Mouse (Mus musculus) neural tube, embryonic 14.5 days (tissue): Measurements from ENCODE around the gene Col25a1. TPM values are rescaled to one million over a fixed set of nuclear protein-coding genes. Genes with fewer than 3 reads are reported as not detected.

ENCODE experiments used
- ATAC-seq: fragments of 200-750 bp; cut with Nextera tagmentation; 2 replicates; pipeline ENCODE4 v1.8.0; 2017; ENCODE audit warnings: low read depth, mild to moderate bottlenecking, moderate TSS enrichment, moderate library complexity
- H3K27ac ChIP-seq: fragments of 300-500 bp; sonication (generic); 2 replicates; pipeline ENCODE4 v1.5.1; 2014; ENCODE audit warnings: low read depth, mild to moderate bottlenecking, control low read depth, low read length, moderate library complexity, mixed read lengths
- H3K27me3 ChIP-seq: fragments of 300-500 bp; sonication (generic); 2 replicates; pipeline ENCODE4 v1.6.1; 2014; ENCODE audit warnings: low read length; ENCODE audit not compliant: control insufficient read depth, insufficient read depth
- H3K36me3 ChIP-seq: fragments of 300-500 bp; sonication (generic); 2 replicates; pipeline ENCODE4 v1.6.1; 2014; ENCODE audit warnings: low read length, mixed read lengths; ENCODE audit not compliant: control insufficient read depth, insufficient read depth
- H3K4me1 ChIP-seq: fragments of 300-500 bp; sonication (generic); 2 replicates; pipeline ENCODE4 v1.6.1; 2014; ENCODE audit warnings: low read length; ENCODE audit not compliant: control insufficient read depth, insufficient read depth
- H3K4me2 ChIP-seq: fragments of 300-500 bp; sonication (generic); 2 replicates; pipeline ENCODE4 v1.6.1; 2014; ENCODE audit warnings: mild to moderate bottlenecking, low read depth, low read length, control low read depth
- H3K4me3 ChIP-seq: fragments of 300-500 bp; sonication (generic); 2 replicates; pipeline ENCODE4 v1.5.1; 2014; ENCODE audit warnings: low read depth, low read length, control low read depth, mixed read lengths
- H3K9ac ChIP-seq: fragments of 300-500 bp; sonication (generic); replicated peaks from 2 replicates; pipeline ENCODE4 v1.6.1; 2014; ENCODE audit warnings: low read depth, mild to moderate bottlenecking, control low read depth, low read length, mixed read lengths
- H3K9me3 ChIP-seq: fragments of 300-500 bp; sonication (generic); 2 replicates; pipeline ENCODE4 v1.6.1; 2016; ENCODE audit warnings: low read length; ENCODE audit not compliant: control insufficient read depth
- WGBS: fragments of 180-500 bp; shearing (Covaris S2); extraction: QIAGEN DNeasy Blood & Tissue Kit; methylation state at CpG from one replicate; pipeline ENCODE4 v1.1.7; 2014; 5-methylcytosine and 5-hydroxymethylcytosine counted together
- polyA plus RNA-seq: library from polyadenylated mRNA; unstranded; fragments of >200 nt; fragmentation: Nextera tagmentation; extraction: Ambion mirVana; gene quantifications from 2 replicates; pipeline ENCODE4 v1.2.1, GENCODE M21; 2014

The Col25a1 gene
- polyA plus RNA-seq, 1 experiment from 2014 or later: 10.5 TPM

- no peak for ATAC-seq
- H3K27me3 ChIP-seq: no peaks in the 10 kb centered on the region
- H3K9ac ChIP-seq: no peak overlapping the region
- no peaks in the 10 kb centered on the region for H3K36me3 ChIP-seq
- no peaks in the 10 kb centered on the region for H3K9me3 ChIP-seq
- 84% methylated on average over 12 of the region's 12 CpGs for WGBS
- no peak overlapping the region for H3K27ac ChIP-seq
- H3K4me2 ChIP-seq: no peak overlapping the region
- H3K4me1 ChIP-seq: no peaks in the 10 kb centered on the region
- H3K4me3 ChIP-seq: no peak overlapping the region
These were observed 309.4 kb downstream of the Col25a1 start for GRCm38 (mm10) chr3:130440689-130441088.

- no peak overlapping the region for H3K9ac ChIP-seq
- no peaks in the 10 kb centered on the region for H3K9me3 ChIP-seq
- WGBS: 61% methylated on average over 13 of the region's 13 CpGs
- no peak overlapping the region for H3K4me2 ChIP-seq
- no peak overlapping the region for H3K4me3 ChIP-seq
- H3K27ac ChIP-seq: no peak overlapping the region
- H3K4me1 ChIP-seq: no peaks in the 10 kb centered on the region
- no peaks in the 10 kb centered on the region for H3K36me3 ChIP-seq
- no peak for ATAC-seq
- H3K27me3 ChIP-seq: no peaks in the 10 kb centered on the region
These were observed 312.7 kb downstream of the Col25a1 start for GRCm38 (mm10) chr3:130443842-130444627.

DNA sequence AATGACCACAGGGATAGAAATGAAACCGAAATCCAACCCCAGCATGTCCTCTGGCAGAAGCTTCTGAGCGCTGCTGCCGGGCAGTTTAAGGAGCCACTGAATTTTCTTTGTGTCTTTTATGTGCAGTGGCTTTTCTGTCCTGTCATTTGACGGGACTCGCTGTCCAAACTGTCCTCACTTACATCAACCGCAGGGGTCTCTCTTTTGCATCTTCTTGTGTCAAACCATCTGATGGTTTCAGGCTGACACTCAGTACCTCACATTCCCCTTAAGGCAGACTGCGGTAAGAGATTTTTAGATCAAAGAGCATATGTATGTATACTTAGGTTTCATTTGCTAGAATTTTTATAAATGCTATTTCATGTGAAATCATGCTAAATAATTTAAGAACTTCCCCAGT lies 318.6 kb downstream of the Col25a1 start:
- H3K9ac ChIP-seq: no peak overlapping the region
- ATAC-seq: no peak
- 49% methylated on average over 7 of the region's 7 CpGs for WGBS
- no peak overlapping the region for H3K4me3 ChIP-seq
- no peaks in the 10 kb centered on the region for H3K4me1 ChIP-seq
- H3K27ac ChIP-seq: no peak overlapping the region
- H3K27me3 ChIP-seq: no peaks in the 10 kb centered on the region
- H3K36me3 ChIP-seq: no peaks in the 10 kb centered on the region
- H3K4me2 ChIP-seq: no peak overlapping the region
- H3K9me3 ChIP-seq: no peaks in the 10 kb centered on the region

- no peaks in the 10 kb centered on the region for H3K9me3 ChIP-seq
- no peak for ATAC-seq
- no peaks in the 10 kb centered on the region for H3K27me3 ChIP-seq
- no peaks in the 10 kb centered on the region for H3K36me3 ChIP-seq
- H3K4me2 ChIP-seq: no peak overlapping the region
- no peaks in the 10 kb centered on the region for H3K4me1 ChIP-seq
- no peak overlapping the region for H3K9ac ChIP-seq
- H3K4me3 ChIP-seq: no peak overlapping the region
- H3K27ac ChIP-seq: no peak overlapping the region
- WGBS: 83% methylated on average over 5 of the region's 5 CpGs
These were observed 334.1 kb downstream of the Col25a1 start for GRCm38 (mm10) chr3:130465371-130465770.

GRCm38 (mm10) chr3:130473211-130473768 lies 342.0 kb downstream of the Col25a1 start:
- Histone ChIP-seq H3K9me3 (no peaks in the 10 kb centered on the region), H3K36me3 (no peaks in the 10 kb centered on the region), H3K4me3 (no peak overlapping the region), H3K4me2 (no peak overlapping the region), H3K27ac (no peak overlapping the region), H3K27me3 (no peaks in the 10 kb centered on the region), H3K9ac (no peak overlapping the region), H3K4me1 (no peaks in the 10 kb centered on the region)
- WGBS: 79% methylated on average over 4 of the region's 4 CpGs
- no peak for ATAC-seq

DNA sequence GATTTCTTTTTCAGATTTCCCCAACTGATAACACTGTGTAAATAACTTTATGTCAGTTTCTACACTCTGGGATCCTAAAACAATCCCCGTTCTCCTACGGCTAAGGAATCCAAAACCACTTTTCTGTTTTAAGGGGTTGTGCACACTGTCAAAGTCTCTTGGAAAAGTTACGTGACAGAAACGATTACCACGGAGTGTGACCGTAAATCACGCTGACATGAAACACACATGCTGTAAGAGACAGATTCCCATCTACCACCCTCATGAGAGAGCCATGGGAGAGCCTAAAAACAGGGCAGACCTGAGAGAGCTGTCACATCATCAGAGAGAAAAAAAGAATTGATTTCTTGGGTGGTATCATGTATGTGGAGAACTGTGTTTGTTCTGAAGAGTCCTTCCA lies 342.7 kb downstream of the Col25a1 start:
- no peaks in the 10 kb centered on the region for H3K4me1 ChIP-seq
- H3K36me3 ChIP-seq: no peaks in the 10 kb centered on the region
- no peak overlapping the region for H3K9ac ChIP-seq
- no peaks in the 10 kb centered on the region for H3K27me3 ChIP-seq
- H3K27ac ChIP-seq: no peak overlapping the region
- no peak overlapping the region for H3K4me3 ChIP-seq
- H3K4me2 ChIP-seq: no peak overlapping the region
- 61% methylated on average over 7 of the region's 7 CpGs for WGBS
- ATAC-seq: no peak
- no peaks in the 10 kb centered on the region for H3K9me3 ChIP-seq

DNA sequence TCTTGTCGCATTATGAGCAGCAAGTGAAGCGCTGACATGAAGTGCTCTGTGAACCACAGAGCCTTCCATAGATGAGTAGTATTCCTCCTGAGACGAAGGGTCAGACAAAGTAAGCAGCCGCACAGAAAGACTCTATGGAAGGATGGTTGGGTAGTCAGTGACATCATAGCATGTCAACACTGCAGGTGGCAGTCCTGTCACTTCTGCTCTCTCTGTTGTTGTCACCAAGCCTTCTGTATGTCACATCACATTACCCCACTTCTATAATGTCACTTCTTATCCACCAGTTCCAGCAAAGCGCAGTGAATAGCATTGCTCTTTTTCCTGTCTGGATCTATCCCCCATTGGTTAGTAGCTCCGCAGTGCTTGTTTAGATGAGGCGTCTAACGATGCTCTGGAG lies 351.2 kb downstream of the Col25a1 start:
- no peak overlapping the region for H3K4me2 ChIP-seq
- H3K27me3 ChIP-seq: no peaks in the 10 kb centered on the region
- WGBS: 78% methylated on average over 8 of the region's 8 CpGs
- ATAC-seq: no peak; the same call in 1 of the 2 replicates
- no peaks in the 10 kb centered on the region for H3K4me1 ChIP-seq
- H3K36me3 ChIP-seq: no peaks in the 10 kb centered on the region
- H3K9me3 ChIP-seq: no peaks in the 10 kb centered on the region
- no peak overlapping the region for H3K27ac ChIP-seq
- H3K9ac ChIP-seq: no peak overlapping the region
- H3K4me3 ChIP-seq: no peak overlapping the region

- no peak for ATAC-seq
- 81% methylated on average over 4 of the region's 4 CpGs for WGBS
These were observed 357.5 kb downstream of the Col25a1 start for GRCm38 (mm10) chr3:130488839-130489238.

GRCm38 (mm10) chr3:130494192-130494591 lies 362.9 kb downstream of the Col25a1 start:
- no peak overlapping the region for H3K4me3 ChIP-seq
- H3K27me3 ChIP-seq: no peaks in the 10 kb centered on the region
- no peaks in the 10 kb centered on the region for H3K36me3 ChIP-seq
- no peak for ATAC-seq
- no peak overlapping the region for H3K27ac ChIP-seq
- no peaks in the 10 kb centered on the region for H3K4me1 ChIP-seq
- no peaks in the 10 kb centered on the region for H3K9me3 ChIP-seq
- H3K9ac ChIP-seq: no peak overlapping the region
- 10% methylated on average over 1 of the region's 1 CpGs for WGBS
- H3K4me2 ChIP-seq: no peak overlapping the region

More at GRCm38 (mm10) chr3:130488839-130489238, 357.5 kb downstream of the Col25a1 start:
- H3K4me2 ChIP-seq: no peak overlapping the region
- H3K4me1 ChIP-seq: no peaks in the 10 kb centered on the region
- H3K9me3 ChIP-seq: no peaks in the 10 kb centered on the region
- no peaks in the 10 kb centered on the region for H3K36me3 ChIP-seq
- H3K27ac ChIP-seq: no peak overlapping the region
- no peak overlapping the region for H3K9ac ChIP-seq
- no peak overlapping the region for H3K4me3 ChIP-seq
- H3K27me3 ChIP-seq: no peaks in the 10 kb centered on the region
